Mouse (Mus musculus) right cerebral cortex, adult 2 months (tissue): ENCODE data around the gene Il27ra.

Experiments used
- DNase-seq, 2 experiments: peaks; one replicate each; pipeline ENCODE4 v3.0.0; 2021 to 2022; ENCODE audit warnings: low spot score in 2 of 2

The Il27ra gene

GRCm38 (mm10) chr8:84042066-84042947 lies at the start of gene Il27ra:
Gene Il27ra, minus strand, starts transcription at chr8:84042589.
- peak; percentile 13 to 31 for DNase-seq

- DNase-seq = no peak
Measured at GRCm38 (mm10) chr8:84090585-84090984, 48.2 kb upstream of the Il27ra start.

- no peak for DNase-seq
Measured at GRCm38 (mm10) chr8:84089277-84089676, 46.9 kb upstream of the Il27ra start.

GRCm38 (mm10) chr8:84087821-84088220 lies 45.4 kb upstream of the Il27ra start:
- no peak for DNase-seq

- DNase-seq = no peak
Measured at GRCm38 (mm10) chr8:84087156-84087555, 44.8 kb upstream of the Il27ra start.

GRCm38 (mm10) chr8:84084341-84085115 lies 42.1 kb upstream of the Il27ra start:
- DNase-seq = no peak

GRCm38 (mm10) chr8:84083829-84084241 lies 41.4 kb upstream of the Il27ra start:
- no peak for DNase-seq

GRCm38 (mm10) chr8:84079206-84079605 lies 36.8 kb upstream of the Il27ra start:
- no peak for DNase-seq

GRCm38 (mm10) chr8:84076849-84077248 lies 34.5 kb upstream of the Il27ra start:
- DNase-seq = no peak

- no peak for DNase-seq
Measured at GRCm38 (mm10) chr8:84076412-84076811, 34.0 kb upstream of the Il27ra start.

GRCm38 (mm10) chr8:84073230-84073976 lies 31.0 kb upstream of the Il27ra start:
- DNase-seq = no peak

- no peak for DNase-seq
Measured at GRCm38 (mm10) chr8:84072321-84072720, 29.9 kb upstream of the Il27ra start.

GRCm38 (mm10) chr8:84071921-84072320 lies 29.5 kb upstream of the Il27ra start:
- no peak for DNase-seq

GRCm38 (mm10) chr8:84070667-84071066 lies 28.3 kb upstream of the Il27ra start:
- peak; percentile 57 to 63 for DNase-seq

- DNase-seq = no peak
Measured at GRCm38 (mm10) chr8:84070241-84070640, 27.9 kb upstream of the Il27ra start.

GRCm38 (mm10) chr8:84069750-84070149 lies 27.4 kb upstream of the Il27ra start:
- DNase-seq = no peak

- DNase-seq = no peak
Measured at GRCm38 (mm10) chr8:84069169-84069568, 26.8 kb upstream of the Il27ra start.

- no peak for DNase-seq
Measured at GRCm38 (mm10) chr8:84068316-84069035, 26.1 kb upstream of the Il27ra start.

GRCm38 (mm10) chr8:84067911-84068310 lies 25.5 kb upstream of the Il27ra start:
- DNase-seq = no peak

GRCm38 (mm10) chr8:84067047-84067573 lies 24.7 kb upstream of the Il27ra start:
- DNase-seq = peak; percentile 94

GRCm38 (mm10) chr8:84066291-84066930 lies 24.0 kb upstream of the Il27ra start, which contains the start of gene Rfx1:
Gene Rfx1, plus strand, starts transcription at chr8:84066834.
- DNase-seq = peak; percentile 100
